Mouse (Mus musculus) kidney, postnatal 14 days (tissue): ENCODE results near the gene Chm.
"Not testable (repeated sequence)": the region's sequence is repeated elsewhere in the genome, so short reads cannot be mapped to it uniquely, and the experiment has no call there.

Experiments used
- DNase-seq: peaks from one replicate; pipeline ENCODE4 v3.0.0; 2022; ENCODE audit warnings: mixed read lengths

Gene Chm

DNA sequence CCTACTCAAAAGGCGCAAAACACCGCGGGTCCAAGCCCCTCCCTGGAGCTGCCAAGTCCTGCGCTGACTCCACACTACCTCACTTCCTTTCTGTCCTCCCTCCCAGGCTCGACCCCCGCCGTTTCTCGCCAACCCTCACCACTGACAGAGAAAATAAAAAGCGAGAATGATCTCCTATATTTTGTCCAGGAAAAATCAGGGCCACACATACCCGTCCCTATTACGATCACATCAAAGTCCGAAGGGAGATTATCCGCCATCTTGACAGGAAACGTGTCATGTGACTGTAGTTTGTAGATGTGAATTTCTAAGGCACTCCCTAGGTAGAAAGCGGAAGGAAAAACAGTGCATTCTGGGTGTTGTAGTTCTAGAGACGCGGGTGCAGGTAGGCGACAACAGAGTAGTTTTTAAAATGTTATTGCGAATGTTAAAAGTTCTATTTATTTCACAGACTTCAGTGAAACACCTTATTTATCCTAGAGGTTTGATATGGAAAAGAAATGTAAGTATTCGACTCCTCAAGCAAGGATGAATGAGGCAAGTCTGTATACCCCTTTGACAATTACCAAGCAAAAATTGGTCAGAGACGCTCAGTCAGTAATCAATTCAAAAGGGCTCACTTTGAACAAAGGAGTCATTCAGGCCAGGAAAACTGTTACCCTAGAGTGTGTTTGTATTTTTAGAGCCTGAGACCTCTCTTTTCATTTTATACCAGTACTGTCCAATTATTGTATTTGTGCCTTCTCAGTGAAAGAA lies at the start of gene Chm:
Gene Chm (minus strand): TSS at position 288 of the 756 bp plus-strand sequence.
- peak; percentile 68 for DNase-seq

DNA sequence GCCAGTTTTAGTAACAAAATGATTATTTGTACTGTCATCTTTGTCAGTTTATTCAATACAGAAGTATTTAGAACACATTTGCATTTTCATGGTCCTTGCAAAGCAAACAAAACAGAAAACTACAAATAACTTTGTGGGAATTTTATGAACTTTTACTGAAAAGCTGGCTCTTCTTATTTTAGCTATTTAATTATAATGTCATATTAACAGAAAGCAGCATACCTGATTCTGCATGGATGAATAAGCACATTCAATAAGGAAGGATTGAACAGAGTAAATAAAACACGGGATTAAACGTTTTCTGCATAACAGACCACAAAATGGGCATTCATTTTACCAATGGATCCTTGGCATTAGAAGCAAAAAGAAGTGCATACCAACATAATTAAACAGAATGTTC lies 8.6 kb upstream of the Chm start:
- DNase-seq: no peak

DNA sequence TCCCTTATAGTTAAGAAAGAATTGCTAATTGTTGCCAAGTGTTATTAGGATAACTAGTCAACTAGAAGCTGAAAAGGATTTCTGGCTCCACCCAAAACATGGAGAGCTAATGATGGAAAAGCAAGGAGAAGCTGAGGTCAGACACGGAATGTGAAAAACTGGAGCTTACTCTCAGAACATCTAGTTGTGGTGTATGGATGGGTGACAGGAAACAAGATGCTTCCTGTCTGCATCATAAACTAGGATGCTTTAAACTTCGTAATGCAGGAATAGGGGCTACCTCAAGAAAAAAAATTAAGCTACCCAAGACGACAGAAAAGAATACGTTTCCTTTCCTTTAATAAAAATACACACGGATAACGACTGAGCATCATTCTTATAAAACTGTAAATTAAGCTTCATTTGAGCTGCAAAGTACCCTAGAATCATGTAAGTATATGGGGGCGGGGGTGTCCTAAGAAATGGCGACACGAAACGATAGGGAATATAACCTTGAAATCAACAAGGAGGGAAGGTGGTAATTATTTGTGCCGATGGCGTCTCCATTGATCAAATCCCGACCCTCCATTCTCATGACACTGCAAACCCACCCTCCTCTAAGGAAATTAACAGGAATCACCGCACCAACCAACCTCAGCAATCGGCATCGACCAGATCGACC lies 618 bp downstream of the Chm start:
- no peak for DNase-seq

DNA sequence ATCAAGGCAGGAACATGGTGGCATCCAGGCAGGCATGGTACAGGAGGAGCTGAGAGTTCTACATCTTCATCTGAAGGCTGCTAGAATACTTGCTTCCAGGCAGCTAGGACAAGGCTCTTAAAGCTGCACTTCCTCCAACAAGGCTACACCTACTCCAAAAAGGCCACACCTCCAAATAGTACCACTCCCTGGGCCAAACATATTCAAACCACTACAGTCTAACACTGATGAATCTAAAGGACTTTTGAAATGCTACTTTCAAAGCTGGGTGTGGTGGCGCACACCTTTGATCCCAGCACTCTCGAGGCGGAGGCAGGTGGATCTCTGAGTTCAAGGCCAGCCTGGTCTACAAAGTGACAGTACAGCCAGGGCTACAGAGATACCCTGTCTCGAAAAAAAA lies 4.5 kb downstream of the Chm start:
- not testable (repeated sequence) for DNase-seq

DNA sequence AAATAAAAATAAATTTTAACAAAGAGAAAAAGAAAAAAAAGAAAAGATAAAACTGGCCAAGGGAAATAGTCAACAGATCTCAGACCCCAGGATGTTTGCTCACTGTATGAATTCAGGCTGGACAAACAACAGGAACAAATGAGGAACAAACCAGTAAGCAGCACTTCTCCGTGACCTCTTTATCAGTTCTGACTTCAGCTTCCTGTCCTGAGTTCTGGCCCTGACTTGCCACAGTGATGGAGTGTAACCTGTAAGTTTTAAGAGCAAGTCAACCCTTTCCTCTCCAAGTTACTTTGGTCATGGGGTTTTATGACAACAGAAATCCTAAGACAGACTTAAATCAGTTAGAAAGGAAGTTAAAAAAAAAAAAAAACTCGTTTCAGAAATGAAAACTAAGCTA lies 12.6 kb downstream of the Chm start:
- no peak for DNase-seq

DNA sequence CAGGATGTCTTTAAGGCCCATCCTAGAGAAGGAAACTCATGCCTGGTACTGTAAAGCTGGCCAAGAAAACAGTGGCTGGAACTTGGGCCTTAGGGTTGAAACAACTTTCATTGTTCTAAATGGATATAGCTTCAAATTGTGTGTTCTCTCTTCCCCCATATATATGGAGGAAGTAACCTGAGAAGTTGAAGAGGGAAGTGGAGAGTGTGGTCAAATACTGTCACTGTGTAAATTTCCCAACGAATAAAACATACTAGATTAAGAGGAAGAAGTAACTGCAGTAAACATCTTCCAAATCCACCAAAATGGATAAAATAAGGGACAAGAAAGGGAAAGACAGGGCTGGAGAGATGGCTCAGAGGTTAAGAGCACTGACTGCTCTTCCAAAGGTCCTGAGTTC lies 13.0 kb downstream of the Chm start:
- DNase-seq: no peak

DNA sequence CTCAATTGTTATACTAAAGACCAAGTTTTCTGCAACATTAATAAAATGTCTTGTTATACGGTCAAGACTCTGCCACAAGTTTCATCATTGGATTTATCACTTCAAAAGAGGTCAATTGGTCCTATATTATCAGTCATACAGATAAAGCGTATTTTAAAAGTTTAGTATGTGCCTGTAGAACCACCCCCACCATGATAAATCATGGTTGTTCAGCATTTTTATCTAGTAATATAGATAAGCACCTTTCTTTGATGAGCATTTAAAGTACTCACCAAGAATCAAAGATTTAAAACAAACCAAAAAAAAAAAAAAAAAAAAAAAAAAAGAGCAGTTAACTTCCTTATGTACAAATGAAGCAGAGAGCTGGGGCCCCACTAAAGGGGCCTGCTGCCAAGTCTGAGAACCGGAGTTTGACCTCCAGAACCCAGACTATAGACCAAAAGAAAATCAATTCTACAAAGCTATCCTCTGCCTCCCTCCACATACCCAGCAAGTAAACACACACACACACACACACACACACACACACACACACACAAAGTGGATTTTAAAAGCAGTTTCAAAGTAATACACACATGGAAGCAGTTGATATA lies 25.0 kb downstream of the Chm start:
- DNase-seq: no peak

DNA sequence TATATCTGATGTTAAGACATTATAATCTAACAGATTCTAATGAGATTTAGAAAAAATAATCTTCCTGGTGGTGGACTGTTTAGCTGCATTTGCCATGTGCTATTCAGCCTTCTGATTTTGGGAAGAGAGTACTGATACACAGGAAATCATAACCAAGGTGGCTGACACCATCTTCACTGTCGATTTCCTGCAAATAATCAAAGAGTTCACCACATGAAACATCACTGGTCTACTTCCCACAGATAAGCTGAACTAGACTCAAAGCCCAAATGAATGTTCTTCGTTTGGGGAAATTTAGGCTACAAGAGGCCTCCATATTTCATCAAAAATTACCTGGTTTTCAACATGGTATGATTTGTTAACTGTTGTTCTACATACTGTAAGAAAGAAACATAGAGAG lies 101.1 kb downstream of the Chm start:
- DNase-seq: no peak

DNA sequence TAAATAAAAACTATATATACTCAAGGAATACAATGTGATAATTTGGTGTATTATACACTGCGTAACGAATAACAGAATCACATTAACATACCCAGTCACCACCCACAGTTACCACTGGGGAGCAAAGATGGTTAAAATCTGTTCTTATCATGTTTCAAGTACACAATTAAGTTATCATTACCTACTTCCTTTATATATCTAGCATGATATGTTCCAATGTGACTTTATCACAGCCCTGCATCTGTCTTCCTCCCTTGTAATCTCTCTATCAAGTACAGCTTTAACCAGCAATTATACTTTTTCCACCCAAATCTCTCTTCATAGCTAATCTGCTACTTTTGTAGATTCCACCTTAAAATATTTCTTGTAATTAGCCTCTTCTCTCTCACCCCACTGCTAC lies 109.3 kb downstream of the Chm start:
- no peak for DNase-seq

DNA sequence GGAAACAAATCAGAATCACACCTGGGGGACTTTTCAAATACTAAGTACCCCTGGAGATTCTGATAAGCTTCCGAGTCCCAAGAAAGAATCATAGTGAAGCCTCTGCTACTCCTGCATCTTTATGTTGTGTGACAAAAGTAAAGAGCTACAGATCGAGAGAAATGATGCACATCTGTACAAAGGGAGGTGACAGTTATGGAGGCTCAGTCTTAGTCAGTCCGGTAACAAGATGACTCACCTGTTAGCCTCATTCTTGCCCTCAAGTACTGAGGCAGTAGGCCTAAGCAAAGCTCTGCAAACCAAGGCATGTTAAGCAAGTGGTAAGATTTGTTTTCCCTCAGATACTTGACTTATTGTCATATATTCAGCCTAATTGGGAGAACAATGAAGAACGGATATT lies 110.5 kb downstream of the Chm start:
- DNase-seq: no peak

DNA sequence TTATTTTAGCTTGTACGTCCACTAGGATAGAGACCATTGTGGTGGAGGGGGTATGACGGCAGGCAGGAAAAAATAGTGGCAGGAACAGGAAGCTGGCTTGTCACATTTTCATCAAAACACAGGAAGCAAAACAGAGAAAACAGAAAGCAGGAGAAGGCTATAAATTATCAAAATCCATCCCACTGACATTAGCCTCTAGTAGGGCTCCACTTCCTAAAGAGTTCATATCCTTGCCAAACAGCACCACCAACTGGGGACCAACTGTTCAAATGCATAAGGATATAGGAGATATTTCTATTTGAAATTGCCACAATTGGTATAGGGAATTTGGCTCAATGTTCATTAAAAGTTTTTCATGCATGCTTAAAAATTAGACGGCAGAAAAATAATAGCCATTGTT lies 181.7 kb downstream of the Chm start:
- no peak for DNase-seq

DNA sequence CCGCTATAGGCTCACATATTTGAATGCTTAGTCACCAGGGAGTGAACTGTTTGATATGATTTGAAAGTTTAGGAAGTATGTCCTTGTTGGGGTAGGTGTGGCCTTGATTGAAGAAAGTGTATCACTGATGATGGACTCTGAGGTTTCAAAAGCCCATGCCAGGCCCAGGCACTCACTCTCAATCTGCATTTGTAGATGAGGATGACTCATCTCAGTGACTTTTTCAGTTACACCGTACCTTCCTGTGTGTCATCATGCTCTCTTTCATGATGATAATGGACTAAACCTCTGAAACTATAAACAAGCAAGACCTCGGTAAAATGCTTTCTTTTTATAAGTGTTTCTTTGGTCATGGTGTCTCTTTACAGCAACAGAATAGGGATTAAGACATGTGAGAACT lies 183.1 kb downstream of the Chm start:
- no peak for DNase-seq
